Mouse (Mus musculus) yolk sac, embryonic 10.5 days (tissue): ENCODE measurements around the gene R3hcc1l.

Source experiments
- DNase-seq: peaks from one replicate; pipeline ENCODE4 v3.0.0-alpha.2; 2017; ENCODE audit warnings: low spot score

Gene R3hcc1l

DNA sequence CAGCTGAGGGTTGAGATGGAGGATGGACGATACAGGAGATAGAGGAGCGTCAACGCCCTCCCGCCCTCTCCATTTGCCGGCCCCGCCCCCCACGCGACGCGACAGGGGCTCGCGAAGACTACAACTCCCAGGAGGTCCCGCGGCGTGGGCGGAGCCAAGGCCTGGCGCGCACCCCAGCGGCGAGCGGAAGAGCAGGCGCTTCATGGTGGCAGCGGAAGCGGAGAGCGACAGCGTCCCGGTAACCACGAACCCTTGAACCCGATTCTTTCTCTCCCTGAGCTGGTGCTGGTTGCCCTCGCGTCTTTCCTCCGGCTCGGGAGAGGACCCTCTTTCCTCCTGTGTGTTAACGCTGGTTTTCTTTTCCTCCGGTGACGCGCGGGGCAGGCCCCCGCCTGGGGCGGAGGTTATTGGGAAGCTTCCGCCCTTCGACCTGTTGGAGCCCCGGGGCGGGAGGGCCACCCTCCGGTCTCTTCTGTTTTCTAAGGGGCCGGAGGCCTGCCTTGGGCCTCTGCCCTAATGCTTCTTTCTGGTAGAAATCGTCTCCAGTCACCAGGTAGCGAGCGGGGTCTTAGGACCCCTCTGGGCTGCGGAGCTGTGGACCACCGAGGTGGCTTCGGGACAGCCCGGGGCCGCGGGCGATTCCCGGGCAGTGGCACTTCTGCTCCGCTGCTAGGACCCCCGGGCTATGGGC is at the start of gene R3hcc1l:
R3hcc1l (plus strand) TSS at position 140 of the 691 bp plus-strand sequence.
- peak; percentile 93 for DNase-seq

- DNase-seq, result no peak
Measured at GRCm38 (mm10) chr19:42471571-42471970, 47.0 kb upstream of the R3hcc1l start.

DNA sequence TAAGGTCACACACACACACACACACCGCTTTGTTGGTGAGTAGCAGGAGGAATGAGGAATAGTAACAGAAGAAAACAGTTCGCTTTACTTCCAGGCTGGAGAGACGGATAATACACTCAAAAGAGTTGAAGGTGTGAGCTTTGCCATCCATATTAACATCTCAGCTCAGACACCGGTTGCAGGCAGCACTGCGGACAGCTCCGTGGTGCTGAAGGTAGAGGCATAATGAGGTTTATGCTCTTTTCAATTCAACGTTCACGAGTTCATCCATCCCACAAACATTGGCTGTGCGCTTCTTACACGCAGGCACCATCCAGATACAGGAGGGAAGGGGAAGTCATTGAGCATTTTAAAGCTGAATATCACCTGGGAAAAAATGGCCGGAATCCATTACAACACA is 45.7 kb upstream of the R3hcc1l start:
- DNase-seq, result peak; percentile 6

GRCm38 (mm10) chr19:42477769-42478168 is 40.8 kb upstream of the R3hcc1l start:
- DNase-seq, result no peak

GRCm38 (mm10) chr19:42478303-42478702 is 40.3 kb upstream of the R3hcc1l start:
- DNase-seq, result no peak

DNA sequence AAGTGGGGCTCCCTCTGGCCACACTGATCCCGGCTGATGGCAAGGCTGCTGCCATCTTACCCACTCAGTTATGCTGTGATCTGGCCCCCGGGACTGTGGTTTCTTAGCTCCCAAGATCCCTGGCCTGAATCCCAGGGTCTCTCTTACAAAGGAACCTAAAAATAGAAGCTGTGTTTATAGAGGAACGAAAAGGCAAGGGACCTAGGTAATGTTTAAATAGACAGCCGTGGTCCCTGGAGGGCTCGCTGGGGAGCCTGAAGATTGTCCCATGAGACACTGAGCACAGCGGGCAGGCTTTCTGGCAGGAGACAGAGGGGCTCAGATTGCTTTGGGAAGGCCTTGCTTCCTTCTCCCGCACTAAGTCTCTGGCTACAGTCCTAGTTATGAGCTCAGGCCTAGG is 33.1 kb upstream of the R3hcc1l start:
- DNase-seq, result no peak

DNA sequence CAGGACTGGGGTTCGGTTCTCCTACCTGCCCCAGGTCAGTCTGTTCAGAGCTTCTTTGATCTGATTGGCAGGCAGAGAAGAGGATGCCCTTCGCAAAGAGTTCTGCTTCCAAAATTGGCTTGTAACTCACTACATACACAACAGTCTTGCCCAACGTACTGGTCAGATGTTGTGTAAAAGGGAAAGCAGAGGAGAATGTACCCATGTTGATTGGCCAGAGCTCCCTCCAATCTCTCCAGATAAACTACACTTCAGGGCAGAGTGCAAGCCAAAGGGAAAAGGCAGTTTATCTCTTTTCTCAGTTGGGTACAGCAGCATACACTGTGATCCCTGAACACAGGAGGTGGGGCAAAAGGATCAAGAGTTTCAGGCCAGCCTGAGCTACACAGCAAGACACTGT is 31.3 kb upstream of the R3hcc1l start:
- DNase-seq, result no peak

DNA sequence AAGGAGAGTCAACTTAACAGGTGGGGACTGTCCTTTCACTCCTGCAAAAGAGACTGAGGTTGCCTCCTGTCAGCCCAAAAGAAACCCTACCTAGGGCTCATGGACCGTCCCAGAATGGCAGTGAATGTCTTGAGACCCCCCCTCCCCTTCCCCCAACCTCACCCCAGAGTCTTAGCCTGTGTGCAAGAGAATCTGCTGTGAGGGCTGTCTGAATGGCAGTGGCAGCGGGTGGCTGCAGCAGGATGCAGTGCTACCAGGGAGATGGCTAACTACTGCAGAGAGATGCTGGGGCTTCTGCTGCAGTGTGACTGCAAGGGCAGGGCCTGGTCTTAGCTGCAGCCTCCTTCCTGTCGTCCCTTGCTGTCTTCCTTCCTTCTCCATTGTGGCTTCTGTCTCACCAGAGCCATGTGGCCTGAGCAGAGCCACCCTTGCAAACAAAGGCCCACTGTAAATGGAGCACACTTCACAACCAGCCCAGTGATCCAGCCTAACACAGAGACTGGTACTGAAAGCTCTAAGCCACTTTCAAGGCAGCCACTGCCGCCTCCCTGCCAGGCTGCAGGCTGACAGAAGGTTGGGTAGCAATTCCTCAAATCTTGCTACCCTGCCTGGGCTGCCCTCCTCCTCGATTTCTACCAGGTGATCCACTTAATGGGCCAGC is 25.2 kb upstream of the R3hcc1l start:
- DNase-seq, result no peak

- no peak for DNase-seq
Measured at GRCm38 (mm10) chr19:42504156-42504555, 14.4 kb upstream of the R3hcc1l start.

GRCm38 (mm10) chr19:42509625-42510024 is 8.9 kb upstream of the R3hcc1l start:
- DNase-seq, result no peak

DNA sequence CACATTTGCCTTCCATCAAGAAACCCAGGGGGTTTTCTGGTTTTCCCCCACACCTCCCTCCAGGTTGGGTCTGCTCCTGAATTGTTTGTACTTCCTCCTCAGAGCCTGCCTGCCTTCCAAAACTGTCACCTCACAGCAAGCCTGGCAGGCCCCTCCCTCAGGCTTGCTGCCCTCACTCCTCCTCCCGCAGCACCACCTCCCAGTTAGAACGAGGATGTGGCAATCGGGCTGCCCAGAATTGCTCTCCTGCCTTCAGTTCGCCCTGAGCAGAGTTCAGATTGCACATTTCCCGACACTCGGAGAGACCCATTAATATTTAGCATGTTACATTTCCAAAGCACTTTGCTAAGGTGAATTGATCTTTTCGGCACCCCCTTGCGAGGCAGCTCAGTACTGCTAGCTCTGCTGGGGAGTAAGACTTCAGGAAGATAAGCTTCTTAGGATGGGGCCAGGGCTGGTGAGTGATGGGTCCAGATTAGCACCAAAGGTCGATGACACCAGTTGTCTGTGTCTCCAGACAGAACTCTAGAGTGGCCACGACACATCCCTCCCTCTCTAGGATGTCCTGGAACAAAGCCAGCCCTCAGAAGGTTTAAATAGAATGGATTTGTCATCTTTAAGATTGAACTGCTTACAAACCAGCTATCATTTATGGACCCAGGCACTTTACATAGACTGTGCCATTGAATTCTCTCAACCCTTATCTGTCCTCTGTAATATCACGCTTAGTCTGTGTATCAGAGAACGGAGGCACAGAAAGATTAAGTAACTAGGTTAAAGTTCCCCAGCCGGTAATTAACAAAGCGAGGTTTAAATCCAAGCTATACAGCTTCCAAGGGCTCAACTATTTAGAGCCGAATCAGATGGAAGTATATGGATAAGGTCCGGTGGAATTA is 8.0 kb upstream of the R3hcc1l start:
- peak; percentile 9 for DNase-seq

GRCm38 (mm10) chr19:42515656-42516055 is 2.9 kb upstream of the R3hcc1l start:
- DNase-seq, result no peak

DNA sequence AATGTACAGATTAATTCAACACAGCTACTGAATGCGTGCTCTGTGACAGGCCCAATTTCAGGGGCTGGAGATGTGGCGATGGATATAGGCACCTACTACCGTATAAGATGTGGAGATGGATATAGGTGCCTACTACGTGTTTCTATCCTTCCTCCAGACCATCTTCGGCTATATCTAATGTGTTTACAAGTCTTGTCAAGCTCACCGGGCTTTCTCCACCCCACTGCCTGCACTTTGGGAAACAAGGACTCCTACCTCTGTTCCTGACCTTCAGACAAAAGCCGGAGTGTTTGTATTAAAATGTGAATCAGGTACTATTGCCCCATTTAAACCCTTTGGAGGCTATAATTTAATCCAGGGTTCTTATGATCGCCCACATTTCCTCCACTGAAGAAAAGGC is 2.4 kb upstream of the R3hcc1l start:
- no peak for DNase-seq

DNA sequence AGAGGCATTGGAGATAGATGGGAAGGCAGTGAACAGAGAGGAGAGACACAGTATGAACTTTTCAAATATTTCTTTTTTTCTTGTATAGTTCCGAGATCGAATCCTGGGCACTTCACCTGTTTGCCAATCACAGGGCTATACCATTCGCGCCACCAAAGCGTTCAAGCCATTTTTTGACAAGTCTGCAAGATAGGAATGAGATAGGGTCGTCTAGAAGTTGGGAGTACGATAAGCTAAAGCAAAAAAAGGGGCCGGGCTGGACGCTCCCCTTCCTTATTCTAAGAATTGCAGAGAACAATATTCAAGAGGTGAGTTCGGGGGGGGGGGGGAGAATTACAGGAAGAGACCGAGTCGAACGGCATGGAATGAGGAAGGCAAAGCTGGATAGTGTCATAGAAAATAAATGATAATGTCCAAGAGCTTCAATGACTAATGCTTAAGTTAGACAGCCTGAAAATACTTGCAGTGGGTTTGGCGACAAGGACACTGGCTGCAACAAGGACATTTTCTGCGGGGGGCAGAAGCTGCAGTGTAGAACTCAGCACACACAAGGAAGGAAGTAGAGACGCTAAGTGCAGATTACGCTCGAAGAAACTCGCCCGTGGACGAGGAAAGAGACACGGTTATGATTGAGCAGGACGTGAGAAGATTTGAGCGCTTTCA is 471 bp upstream of the R3hcc1l start:
- no peak for DNase-seq

- no peak for DNase-seq
Measured at GRCm38 (mm10) chr19:42519760-42520159, 1.2 kb downstream of the R3hcc1l start.

- no peak for DNase-seq
Measured at GRCm38 (mm10) chr19:42524703-42525102, 6.1 kb downstream of the R3hcc1l start.

DNA sequence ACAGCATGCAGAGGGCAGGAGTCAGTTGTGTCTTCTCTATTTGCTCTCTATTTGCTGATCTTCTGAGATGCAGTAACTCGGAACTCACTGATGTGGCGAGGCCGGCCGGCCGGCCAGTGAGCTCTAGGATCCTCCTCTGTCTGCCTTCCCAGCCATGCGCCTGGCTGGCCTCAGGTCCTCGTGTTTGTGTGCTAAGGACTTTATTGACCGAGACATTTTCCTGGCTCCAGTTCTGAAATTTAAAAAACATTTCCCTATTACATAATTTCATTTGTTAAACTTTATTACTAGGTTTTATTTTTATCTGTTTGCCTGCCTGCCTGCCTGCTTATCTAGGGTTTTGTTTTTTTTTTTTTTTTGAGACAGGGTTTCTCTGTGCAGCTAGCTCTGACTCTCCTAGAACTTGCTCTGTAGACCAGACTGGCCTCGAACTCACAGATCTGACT is 11.5 kb downstream of the R3hcc1l start:
- no peak for DNase-seq

DNA sequence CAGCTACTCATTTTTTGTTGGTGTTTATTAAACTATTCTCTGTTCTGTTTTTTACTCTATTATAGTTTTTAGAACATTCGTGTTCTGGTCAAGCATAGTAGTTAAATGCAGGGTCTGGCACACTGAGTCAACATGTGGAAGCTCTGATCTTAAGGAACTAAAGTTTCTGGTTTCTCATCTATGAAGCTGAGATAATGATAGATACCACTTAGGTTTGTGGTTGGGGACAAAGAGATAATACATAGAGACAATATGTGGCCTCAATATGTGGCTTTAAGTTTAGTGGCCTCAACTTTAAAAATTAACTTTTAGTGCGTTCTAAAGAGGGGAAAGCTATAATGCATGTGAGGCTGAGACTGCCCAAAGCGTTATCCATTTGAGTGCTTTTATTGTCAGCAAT is 15.9 kb downstream of the R3hcc1l start:
- DNase-seq, result no peak

- no peak for DNase-seq
Measured at GRCm38 (mm10) chr19:42537600-42537999, 19.0 kb downstream of the R3hcc1l start.

DNA sequence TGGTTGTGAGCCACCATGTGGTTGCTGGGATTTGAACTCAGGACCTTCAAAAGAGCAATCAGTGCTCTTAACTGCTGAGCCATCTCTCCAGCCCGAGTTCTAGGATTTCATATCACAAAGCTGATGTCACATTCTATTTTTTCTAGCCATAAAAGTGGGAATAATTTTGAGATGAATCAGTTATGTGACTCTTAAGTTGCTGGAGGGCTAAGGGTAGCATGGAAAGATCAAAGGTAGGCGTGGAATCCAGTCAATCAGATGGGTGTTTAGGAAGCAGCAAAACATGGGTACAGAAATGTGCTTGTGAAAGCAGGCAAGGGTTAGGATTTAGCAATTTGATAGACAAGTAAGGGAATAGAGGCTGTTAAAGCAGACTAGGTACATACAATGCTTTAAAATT is 20.4 kb downstream of the R3hcc1l start:
- no peak for DNase-seq

- DNase-seq, result no peak
Measured at GRCm38 (mm10) chr19:42539414-42540189, 21.0 kb downstream of the R3hcc1l start.
